Mouse (Mus musculus) CD8-positive naive resting alpha-beta T cell, adult 2 months (primary cell): ENCODE data around the gene Chaf1b.

Experiments used
- DNase-seq, 2 experiments: peaks; one replicate each; pipeline ENCODE4 v3.0.0; 2022; ENCODE audit warnings: low read depth in 2 of 2, low spot score in 2 of 2

The Chaf1b gene

GRCm38 (mm10) chr16:93912158-93912557 is 28.5 kb downstream of the Chaf1b start:
- no peak for DNase-seq

GRCm38 (mm10) chr16:93912808-93913207 is 29.1 kb downstream of the Chaf1b start:
- no peak for DNase-seq

- peak in 1 of 2 experiments; percentile 37 for DNase-seq
These were observed 30.3 kb downstream of the Chaf1b start for GRCm38 (mm10) chr16:93913881-93914576.

- DNase-seq, result peak; percentile 33 to 50
These were observed 31.7 kb downstream of the Chaf1b start for GRCm38 (mm10) chr16:93915338-93915849.

- DNase-seq, result peak; percentile 71 to 84
These were observed 34.3 kb downstream of the Chaf1b start for GRCm38 (mm10) chr16:93917712-93918678.

GRCm38 (mm10) chr16:93918679-93919060 is 35.0 kb downstream of the Chaf1b start:
- no peak for DNase-seq

GRCm38 (mm10) chr16:93919189-93919588 is 35.5 kb downstream of the Chaf1b start:
- DNase-seq, result no peak

- DNase-seq, result no peak
These were observed 37.0 kb downstream of the Chaf1b start for GRCm38 (mm10) chr16:93920673-93921072.

GRCm38 (mm10) chr16:93922835-93923389 is 39.2 kb downstream of the Chaf1b start:
- DNase-seq, result no peak

- DNase-seq, result no peak
These were observed 40.1 kb downstream of the Chaf1b start for GRCm38 (mm10) chr16:93923788-93924187.

- DNase-seq, result no peak
These were observed 42.1 kb downstream of the Chaf1b start for GRCm38 (mm10) chr16:93925684-93926247.

- no peak for DNase-seq
These were observed 45.8 kb downstream of the Chaf1b start for GRCm38 (mm10) chr16:93929370-93930032.

- DNase-seq, result no peak
These were observed 48.8 kb downstream of the Chaf1b start for GRCm38 (mm10) chr16:93932185-93933168.

- no peak for DNase-seq
These were observed 50.9 kb downstream of the Chaf1b start for GRCm38 (mm10) chr16:93934588-93934987.

- no peak for DNase-seq
These were observed 51.3 kb downstream of the Chaf1b start for GRCm38 (mm10) chr16:93935009-93935408.

- DNase-seq, result peak; percentile 46 to 58
These were observed 54.7 kb downstream of the Chaf1b start for GRCm38 (mm10) chr16:93938400-93938846.

GRCm38 (mm10) chr16:93939961-93940360 is 56.3 kb downstream of the Chaf1b start:
- DNase-seq, result no peak

GRCm38 (mm10) chr16:93941781-93942567 is 58.3 kb downstream of the Chaf1b start:
- no peak for DNase-seq
